Mouse (Mus musculus) ZHBTc4 (cell line): ENCODE data around the gene Pi4kb.
"Not testable (repeated sequence)": the region's sequence is repeated elsewhere in the genome, so short reads cannot be mapped to it uniquely, and the experiment has no call there.

Experiments
- DNase-seq: peaks from one replicate; pipeline ENCODE4 v3.0.0-alpha.2; 2011; ENCODE audit warnings: low read depth, low spot score

The Pi4kb gene

GRCm38 (mm10) chr3:94974528-94975422 is at the start of gene Pi4kb:
TSS of gene Pi4kb (plus strand) at chr3:94974731.
- DNase-seq, result peak; percentile 97

DNA sequence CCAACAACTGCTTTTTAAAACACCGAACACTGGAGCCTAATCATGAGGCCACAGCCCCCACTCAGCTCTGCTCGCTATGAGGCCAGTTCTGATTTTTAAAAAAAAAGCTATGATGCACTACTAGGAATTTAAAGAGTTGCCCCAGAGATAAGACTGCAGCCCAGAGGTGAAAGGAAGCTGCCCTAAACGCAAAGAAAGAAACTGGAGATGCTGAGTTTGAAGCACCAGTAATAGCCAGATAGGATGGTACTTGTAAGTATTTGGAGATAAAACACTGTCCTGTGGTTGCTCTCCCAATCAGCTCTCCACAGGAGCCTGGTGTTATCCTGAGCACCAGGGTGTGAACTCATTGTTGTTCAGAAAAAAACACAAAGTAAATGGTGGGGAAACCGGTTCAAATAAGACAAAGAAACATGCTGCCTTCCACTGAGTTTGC is 48.2 kb upstream of the Pi4kb start:
- not testable (repeated sequence) for DNase-seq

- not testable (repeated sequence) for DNase-seq
Observed at GRCm38 (mm10) chr3:94928979-94929378, 45.6 kb upstream of the Pi4kb start.

DNA sequence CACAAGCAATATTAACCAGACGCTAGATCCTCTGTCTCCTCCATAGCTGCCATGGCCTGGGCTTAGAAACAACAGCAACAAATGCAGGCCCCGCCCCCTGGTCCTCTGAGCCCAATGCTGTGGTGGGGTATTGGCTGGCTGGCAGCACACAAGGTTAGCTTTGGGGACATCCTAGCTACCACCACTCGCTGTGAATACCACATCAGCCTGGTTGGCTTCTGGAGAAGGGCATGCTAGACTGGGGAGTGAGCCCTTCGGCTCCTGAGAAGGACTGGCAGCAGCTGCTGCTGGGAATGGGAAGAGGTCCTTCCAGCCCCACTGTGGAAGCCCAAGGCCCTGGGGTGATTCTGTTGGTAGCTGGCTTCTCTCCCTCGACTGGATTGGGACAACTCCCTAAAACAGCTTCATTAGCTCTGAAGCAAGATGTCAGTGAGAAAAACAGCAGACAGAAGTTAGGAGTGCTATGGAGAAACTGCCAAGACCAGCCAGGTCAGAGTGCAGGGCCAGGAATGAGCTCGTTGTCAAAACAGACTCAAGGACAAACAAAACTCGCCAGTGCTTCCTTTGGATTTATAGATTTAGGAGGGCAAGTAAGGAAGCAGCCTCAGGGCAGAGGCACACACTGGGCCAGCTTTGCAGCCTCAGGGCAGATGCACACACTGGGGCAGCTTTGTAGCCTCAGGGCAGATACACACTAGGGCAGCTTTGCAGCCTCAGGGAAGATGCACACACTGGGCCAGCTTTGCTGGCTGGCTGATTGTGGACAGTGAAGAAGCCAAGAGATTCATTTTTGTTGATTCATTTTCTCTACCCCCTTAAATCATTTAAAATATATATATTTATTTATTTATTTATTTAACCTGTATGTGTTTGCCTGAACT is 43.9 kb upstream of the Pi4kb start:
- not testable (repeated sequence) for DNase-seq

DNA sequence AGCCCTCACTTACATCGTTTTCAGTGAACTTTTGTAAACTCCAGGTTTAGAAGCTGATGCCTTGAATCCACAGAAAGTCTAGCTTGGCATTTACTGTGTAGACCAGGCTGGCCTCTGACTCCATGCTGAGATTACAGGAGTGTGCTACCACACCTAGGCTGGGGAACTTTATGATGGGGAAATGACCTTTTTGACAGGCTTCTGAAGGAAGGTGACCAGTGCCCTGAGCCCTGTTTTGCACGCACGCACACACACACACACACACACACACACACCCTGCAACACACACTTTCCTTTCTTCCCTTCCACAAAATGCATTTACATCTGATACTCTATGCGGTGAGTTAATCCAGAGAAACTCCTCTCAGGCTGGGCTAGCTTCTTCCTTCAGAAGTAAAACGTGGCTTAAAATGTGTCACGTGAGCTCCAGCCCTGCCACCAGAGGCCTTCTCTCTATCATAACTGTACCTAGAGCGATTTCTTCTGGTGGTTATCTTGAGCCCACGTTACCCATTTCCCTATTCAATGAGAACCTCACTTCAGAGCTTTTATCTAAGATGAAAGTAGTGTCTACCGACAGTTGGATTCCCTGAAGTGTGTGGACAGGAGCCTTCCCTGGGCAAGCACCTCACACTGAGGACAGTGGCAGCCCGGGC is 43.0 kb upstream of the Pi4kb start:
- not testable (repeated sequence) for DNase-seq

DNA sequence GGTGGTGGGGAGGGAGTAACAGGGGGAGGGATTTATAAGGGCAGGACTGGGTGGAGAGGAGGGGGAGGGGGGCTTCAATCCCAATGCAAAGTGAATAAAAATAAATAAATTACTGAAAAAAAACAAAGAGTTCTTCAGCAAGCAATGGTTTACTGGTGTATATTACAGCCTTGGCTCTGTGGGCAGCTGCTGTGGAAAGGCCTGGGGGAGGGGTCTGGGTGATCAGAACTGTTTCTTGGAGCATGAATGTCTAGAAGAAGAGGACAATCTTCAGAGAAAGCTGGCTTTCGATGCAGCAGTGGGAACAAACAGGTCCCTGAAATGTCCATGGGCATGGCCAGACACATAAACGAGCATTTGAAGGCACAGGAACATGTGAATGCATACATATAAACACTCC is 42.3 kb upstream of the Pi4kb start:
- DNase-seq, result not testable (repeated sequence)

DNA sequence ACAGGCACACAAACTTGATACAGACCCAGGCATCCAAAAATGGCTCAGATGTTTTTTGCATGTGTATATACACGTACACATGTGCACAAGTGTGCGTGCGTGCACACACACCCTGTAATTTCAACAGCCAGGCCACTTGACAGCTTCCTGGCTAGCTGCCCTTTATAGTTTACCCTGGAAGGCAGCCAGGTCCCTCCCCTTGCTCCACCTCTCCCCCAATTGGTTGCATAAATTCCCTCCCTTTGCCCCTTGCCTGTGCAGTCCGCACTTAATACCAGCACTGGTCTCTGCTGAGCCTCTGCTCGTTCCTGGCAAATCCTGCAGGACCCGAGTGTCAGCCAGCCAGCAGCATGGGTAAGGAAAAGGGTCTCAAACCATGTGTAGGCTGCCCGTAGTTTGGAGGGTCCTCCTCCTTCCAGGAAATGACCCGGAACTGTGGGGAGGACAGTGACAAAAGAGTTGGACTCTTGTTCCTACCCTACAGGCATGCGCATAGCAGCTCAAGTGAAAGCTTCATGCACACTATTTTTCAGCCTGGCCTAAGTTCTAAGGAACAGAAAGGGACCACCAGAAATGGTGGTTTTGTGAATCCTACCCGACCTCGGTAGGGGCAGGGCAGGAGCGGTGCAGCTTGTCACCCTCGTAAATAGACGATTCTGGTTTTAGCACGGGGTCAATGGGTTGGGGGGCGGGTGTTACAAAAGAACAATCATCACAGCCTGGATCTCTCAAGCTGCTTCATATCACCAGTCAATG is 41.5 kb upstream of the Pi4kb start, which contains the start of gene Selenbp1:
Selenbp1 (plus strand) TSS at position 248 of the 756 bp plus-strand sequence.
- peak; percentile 48 for DNase-seq

DNA sequence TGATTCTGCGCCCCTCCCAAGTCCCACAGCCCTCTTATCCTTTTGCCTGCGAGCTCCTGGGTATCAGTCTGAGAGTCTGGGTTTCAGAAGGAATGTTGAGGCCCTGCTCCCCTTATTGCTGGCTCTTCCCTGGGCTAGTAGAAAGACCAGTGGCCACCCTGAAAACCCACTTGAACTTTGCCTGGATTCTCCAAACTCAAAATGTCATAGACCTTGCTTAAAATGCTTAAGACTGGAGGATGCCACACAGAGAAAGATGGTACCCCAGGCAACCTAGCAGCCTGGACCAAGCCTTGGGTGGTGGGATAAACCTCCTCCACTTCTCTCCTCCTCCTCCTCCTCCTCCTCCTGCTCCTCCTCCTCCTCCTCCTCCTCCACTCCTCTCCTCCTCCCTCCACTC is 40.9 kb upstream of the Pi4kb start:
- not testable (repeated sequence) for DNase-seq

DNA sequence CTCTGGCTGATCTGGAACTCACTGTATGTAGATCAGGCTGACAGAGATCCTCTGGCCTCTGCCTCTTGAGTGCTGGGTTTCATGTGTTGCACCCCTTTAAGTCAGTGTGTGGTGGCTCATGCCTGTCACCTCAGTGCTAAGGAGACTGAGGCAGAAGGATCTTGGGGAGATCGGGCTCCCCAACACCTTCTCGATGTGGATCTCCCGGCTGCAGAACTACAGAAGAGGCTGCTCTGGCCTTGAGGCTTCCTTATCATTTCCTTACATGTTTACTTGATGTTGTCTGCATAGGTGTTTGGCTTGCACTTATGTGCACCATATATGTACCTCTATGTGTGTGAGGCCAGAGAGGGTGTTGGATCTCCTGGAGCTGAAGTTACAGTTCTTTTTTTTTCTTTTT is 40.0 kb upstream of the Pi4kb start:
- not testable (repeated sequence) for DNase-seq

DNA sequence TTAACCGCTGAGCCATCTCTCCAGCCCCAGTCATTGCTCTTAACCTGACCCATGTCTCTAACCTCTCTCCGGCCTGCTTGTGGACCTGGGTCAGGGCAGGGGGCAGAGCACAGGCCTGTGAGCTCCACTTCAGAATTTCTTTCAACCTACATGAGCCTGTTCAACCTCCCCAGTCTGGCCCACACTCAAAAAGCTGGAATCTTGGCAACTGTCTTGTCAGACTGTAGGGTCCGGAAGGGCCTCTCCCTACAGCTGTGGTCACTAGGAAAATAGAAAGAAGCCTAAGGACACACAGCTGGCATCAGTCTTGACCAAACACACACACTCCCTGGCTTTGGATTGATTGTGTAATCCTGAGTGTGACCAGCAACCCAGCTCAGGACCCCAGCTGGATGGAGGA is 39.2 kb upstream of the Pi4kb start:
- not testable (repeated sequence) for DNase-seq

DNA sequence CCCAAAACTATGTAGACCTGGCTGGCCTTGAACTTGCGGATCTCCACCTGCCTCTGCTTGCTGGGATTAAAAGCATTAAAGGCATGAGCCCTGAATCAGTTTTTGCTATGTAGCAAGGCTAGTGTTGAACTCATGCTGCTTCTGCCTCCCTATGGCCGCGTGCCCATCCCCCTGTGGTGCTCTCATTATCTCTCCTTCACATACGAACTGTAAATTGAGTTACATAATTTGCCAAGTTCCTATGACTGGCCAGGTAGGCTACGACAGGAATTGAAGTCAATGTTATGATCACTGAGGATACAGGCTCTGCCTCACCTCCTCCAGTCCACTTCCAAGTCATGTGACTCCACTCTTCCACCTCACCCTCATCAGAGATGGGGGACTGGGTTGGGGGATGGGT is 38.4 kb upstream of the Pi4kb start:
- DNase-seq, result not testable (repeated sequence)

GRCm38 (mm10) chr3:94937194-94937593 is 37.3 kb upstream of the Pi4kb start:
- not testable (repeated sequence) for DNase-seq

DNA sequence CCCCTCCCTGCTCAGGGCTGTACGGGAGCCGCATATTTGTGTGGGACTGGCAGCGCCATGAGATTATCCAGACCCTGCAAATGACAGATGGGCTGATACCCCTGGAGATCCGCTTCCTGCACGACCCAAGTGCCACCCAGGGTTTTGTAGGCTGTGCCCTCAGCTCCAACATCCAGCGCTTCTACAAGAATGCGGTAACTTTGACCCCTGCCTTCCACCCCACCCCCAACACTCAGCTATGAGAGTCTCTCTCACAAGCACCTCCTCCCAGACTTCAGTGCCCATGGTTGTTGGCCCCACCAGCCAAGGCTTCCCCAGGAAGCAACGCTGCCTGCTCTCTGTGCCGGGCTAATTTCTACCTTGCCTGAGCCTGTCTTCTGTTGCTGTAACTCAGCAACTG is 34.5 kb upstream of the Pi4kb start:
- not testable (repeated sequence) for DNase-seq

DNA sequence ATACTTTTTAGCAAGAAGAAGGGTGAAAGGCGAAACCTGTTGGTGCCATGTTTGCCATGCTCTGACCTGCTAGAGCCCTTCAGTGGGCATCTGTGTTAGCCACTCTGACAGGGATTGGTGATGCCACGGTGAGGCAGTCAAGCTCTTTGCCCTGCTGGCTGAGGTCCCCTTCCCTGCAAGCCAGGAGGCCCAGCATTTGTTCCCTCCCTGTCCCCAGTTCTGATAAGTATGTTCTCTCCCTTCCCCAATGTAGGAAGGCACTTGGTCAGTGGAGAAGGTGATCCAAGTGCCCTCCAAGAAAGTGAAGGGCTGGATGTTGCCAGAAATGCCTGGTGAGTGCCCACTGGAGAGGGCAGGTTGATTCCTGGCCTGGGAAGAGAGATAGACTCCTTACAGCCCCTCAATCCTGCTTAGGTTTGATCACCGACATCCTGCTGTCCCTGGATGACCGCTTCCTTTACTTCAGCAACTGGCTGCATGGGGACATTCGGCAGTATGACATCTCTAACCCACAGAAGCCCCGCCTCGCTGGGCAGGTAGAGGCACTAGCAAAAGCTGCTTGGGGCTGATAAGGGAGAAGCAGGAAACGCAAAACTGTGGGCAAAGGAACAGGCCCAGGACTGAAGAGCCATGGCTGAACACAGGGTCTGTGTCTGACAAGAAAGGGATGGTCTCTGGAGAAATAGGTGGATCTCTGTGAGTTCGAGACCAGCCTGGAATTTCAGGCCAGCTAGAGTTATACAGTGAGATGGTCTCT is 32.1 kb upstream of the Pi4kb start:
- not testable (repeated sequence) for DNase-seq

GRCm38 (mm10) chr3:94943706-94944105 is 30.8 kb upstream of the Pi4kb start:
- peak; percentile 39 for DNase-seq

GRCm38 (mm10) chr3:94948066-94948614 is 26.4 kb upstream of the Pi4kb start:
- DNase-seq, result peak; percentile 47

DNA sequence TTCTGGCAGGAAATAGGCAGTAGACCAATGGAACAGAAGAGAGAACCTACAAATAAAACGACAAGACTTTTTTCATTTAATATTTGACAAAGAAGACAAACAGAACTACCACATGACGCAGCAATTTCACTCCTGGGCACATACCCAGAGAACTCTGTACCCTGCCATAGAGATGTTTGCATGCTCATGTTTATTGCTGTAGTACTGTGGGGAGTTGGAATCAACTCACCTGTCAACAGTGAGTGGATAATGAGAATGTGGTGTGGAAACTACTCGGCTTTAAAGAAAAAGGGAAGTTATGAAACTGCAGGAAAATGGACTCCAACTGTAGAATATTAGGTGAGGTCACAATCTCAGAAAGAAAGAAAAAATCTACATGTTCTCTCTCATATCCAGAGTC is 24.9 kb upstream of the Pi4kb start:
- no peak for DNase-seq

- peak; percentile 40 for DNase-seq
Observed at GRCm38 (mm10) chr3:94952806-94953205, 21.7 kb upstream of the Pi4kb start.

DNA sequence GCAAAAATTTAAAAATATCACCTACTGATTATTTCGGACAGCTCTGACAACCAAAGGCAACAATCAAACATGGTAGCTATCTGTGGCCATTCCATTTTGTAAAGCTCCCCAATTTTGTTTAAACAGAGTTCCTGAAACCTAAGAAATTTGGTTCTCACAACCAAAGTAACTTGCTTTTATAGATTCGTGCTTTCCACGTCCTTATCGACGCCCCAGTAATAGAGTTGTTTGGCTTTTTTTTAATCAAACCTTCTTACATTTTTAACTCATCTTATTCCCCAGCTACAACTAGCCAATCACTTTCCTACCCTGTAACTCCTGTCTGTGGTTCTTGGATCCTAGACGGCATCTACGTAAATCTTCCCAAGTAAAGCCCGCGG is 21.2 kb upstream of the Pi4kb start:
- no peak for DNase-seq
